Mouse (Mus musculus) stomach, embryonic 16.5 days (tissue): ENCODE data around the gene Psmb5. TPM values are rescaled to one million over a fixed set of nuclear protein-coding genes. Genes with fewer than 3 reads are reported as not detected.

Experiments
- ATAC-seq: fragments of 200-750 bp; cut with Nextera tagmentation; 2 replicates; pipeline ENCODE4 v1.8.0; 2017; ENCODE audit warnings: moderate number of reproducible peaks, moderate TSS enrichment; ENCODE audit not compliant: insufficient read depth, low FRiP score
- H3K27ac ChIP-seq: fragments of 300-500 bp; sonication (generic); 2 replicates; pipeline ENCODE4 v1.5.1; 2014; ENCODE audit warnings: low read length
- H3K27me3 ChIP-seq: fragments of 300-500 bp; sonication (generic); 2 replicates; pipeline ENCODE4 v1.6.1; 2014; ENCODE audit warnings: low read length, control low read depth, mixed read lengths; ENCODE audit not compliant: control insufficient read depth, insufficient read depth
- H3K36me3 ChIP-seq: fragments of 300-500 bp; sonication (generic); 2 replicates; pipeline ENCODE4 v1.6.1; 2014; ENCODE audit warnings: low read length; ENCODE audit not compliant: control insufficient read depth, insufficient read depth
- H3K4me1 ChIP-seq: fragments of 300-500 bp; sonication (generic); 2 replicates; pipeline ENCODE4 v1.6.1; 2014; ENCODE audit warnings: low read length, control low read depth, mixed read lengths; ENCODE audit not compliant: control insufficient read depth, insufficient read depth
- H3K4me2 ChIP-seq: fragments of 300-500 bp; sonication (generic); 2 replicates; pipeline ENCODE4 v1.6.1; 2014; ENCODE audit warnings: low read depth, low read length, mixed read lengths
- H3K4me3 ChIP-seq: fragments of 300-500 bp; sonication (generic); replicated peaks from 2 replicates; pipeline ENCODE4 v1.5.1; 2014; ENCODE audit warnings: mild to moderate bottlenecking, low read length
- H3K9ac ChIP-seq: fragments of 300-500 bp; sonication (generic); 2 replicates; pipeline ENCODE4 v1.6.1; 2014; ENCODE audit warnings: low read length
- H3K9me3 ChIP-seq: fragments of 300-500 bp; sonication (generic); replicated peaks from 2 replicates; pipeline ENCODE4 v1.6.1; 2016; ENCODE audit warnings: low read length, control low read depth; ENCODE audit not compliant: control insufficient read depth
- WGBS: fragments of 180-500 bp; shearing (Covaris S2); extraction: QIAGEN DNeasy Blood & Tissue Kit; methylation state at CpG from one replicate; pipeline ENCODE4 v1.1.7; 2014; 5-methylcytosine and 5-hydroxymethylcytosine counted together
- polyA plus RNA-seq: library from polyadenylated mRNA; unstranded; fragments of >200 nt; fragmentation: Nextera tagmentation; extraction: Ambion mirVana; gene quantifications from 2 replicates; pipeline ENCODE4 v1.2.1, GENCODE M21; 2015

Gene Psmb5
- polyA plus RNA-seq, 1 experiment from 2014 or later, result 346 TPM

DNA sequence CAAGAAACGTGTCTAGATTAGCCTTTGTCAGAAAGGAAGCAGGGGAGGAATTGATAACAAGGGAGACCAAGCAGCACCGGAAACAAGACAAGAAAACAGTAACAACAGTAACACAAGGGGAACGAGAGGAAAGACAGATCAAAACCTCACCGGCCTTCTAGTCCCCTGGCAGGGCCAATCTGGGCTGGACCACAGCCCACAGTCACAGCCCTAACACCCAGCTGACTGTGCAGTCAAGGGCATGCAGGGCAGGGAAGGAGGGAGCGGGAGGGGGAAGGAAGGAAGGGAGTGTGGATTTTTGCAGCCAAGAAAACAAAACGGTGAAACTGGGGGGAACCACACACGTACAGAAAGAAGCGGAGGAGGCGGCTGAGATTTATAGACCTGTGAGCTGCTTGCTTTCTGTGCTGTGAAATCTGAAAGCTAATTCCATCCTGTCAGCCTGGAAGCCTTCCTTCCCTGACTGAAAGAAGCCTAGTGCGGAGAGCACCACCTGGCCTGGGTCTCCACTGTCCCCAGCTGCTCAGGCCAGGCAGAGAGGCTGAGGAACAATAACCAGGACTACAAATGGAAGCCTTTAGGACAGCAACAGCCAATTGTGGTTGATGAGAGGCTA is 25.4 kb downstream of the Psmb5 start:
- Histone ChIP-seq H3K27me3 (no peaks in the 10 kb centered on the region), H3K9ac (no peak overlapping the region), H3K27ac (0 out of 2 replicates have a peak overlapping the region, but pooled peaks have one; percentile 29), H3K4me3 (no peak overlapping the region), H3K36me3 (no peaks in the 10 kb centered on the region; the same call in 1 of the 2 replicates), H3K4me2 (no peak overlapping the region), H3K4me1 (no peaks in the 10 kb centered on the region), H3K9me3 (0 out of 2 replicates have a peak, but pooled peaks cover 4% of the 10 kb centered on the region)
- 53% methylated on average over 10 of the region's 10 CpGs for WGBS
- no peak; the same call in 1 of the 2 replicates for ATAC-seq

DNA sequence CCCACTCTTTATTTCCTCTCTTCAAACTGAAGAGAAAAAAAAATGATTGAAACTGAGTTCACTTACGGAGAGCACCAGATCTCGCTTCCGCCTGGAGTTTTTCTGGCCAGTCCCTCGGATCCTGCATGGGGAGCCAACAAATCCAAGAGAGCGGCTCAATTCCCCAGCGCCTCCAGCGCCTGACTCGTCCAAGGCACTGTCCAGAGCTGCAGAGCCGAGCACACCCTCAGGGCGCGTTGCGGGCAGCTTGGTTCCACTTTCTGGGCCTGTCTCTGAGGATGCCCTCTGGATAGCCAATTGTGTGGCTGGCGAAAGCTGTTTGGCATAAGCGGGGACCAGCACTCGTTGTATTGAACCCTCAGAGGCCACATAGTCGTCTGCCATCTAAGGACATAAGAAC is 26.8 kb downstream of the Psmb5 start:
- no peak overlapping the region for H3K9ac ChIP-seq
- H3K36me3 ChIP-seq, result no peaks in the 10 kb centered on the region; the same call in 1 of the 2 replicates
- no peak overlapping the region for H3K27ac ChIP-seq
- no peak overlapping the region for H3K4me3 ChIP-seq
- 0 out of 2 replicates have a peak, but pooled peaks cover 4% of the 10 kb centered on the region for H3K9me3 ChIP-seq
- H3K4me2 ChIP-seq, result no peak overlapping the region
- WGBS, result 92% methylated on average over 16 of the region's 16 CpGs
- no peak for ATAC-seq
- H3K27me3 ChIP-seq, result no peaks in the 10 kb centered on the region
- no peaks in the 10 kb centered on the region for H3K4me1 ChIP-seq

DNA sequence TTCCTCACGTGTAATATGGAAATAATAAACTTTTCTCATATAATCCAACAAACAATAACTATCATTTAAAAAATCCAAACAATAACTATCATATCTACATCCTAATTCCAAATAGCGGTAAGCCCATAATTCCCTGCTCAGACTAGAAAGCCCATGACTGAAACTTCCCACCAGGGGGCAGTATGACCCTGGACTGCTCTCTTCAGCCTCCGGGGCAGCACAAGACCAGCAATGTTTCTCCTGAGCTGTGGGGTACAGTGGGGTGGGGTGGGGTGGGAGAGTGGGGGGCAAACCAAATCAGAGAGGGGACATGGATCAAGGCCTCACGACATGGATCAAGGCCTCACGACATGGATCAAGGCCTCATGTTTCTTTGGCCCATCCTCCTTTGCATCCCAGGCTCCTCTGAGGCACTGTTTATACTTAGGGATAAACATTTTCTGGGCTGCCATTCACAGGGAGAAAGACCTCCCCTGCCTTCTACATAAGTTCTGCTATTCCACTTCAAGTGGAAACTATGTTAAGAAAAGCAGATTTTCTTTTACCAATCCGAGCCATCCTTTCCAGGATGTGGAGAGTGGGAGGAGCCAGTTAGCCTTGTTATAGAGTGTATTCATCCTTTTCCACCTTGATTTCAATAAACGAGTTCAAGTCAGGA is 34.0 kb downstream of the Psmb5 start:
- H3K4me2 ChIP-seq, result peak overlapping the region; percentile 22
- no peaks in the 10 kb centered on the region for H3K36me3 ChIP-seq
- ATAC-seq, result peak; percentile 77
- H3K27ac ChIP-seq, result peak overlapping the region; percentile 69; the same call in 1 of the 2 replicates
- H3K4me1 ChIP-seq, result no peaks in the 10 kb centered on the region
- H3K27me3 ChIP-seq, result no peaks in the 10 kb centered on the region
- H3K9me3 ChIP-seq, result no peaks in the 10 kb centered on the region
- peak overlapping the region; percentile 31; the same call in 1 of the 2 replicates for H3K9ac ChIP-seq
- 32% methylated on average over 7 of the region's 7 CpGs for WGBS
- H3K4me3 ChIP-seq, result no peak overlapping the region

DNA sequence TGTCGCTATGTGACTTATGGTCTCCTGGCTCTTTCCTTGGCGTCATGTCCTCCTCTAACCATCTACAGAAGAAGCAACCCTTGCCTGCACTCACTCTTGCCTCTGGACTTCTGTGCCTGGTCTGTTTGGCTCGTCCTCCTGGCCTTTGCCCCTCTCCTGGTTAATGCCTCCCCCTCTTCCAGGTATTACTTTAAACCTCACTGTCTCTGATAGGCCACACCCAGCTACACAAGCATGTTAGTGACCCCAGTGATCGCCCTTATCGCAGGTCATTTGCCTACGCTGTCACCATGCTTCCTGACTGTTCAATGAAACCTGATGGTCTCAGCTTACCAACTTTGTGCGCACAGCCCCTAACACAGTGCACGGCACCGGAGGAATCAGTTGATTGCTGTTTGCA is 35.3 kb downstream of the Psmb5 start:
- H3K36me3 ChIP-seq, result no peaks in the 10 kb centered on the region
- no peak overlapping the region for H3K27ac ChIP-seq
- WGBS, result 79% methylated on average over 9 of the region's 9 CpGs
- H3K4me2 ChIP-seq, result no peak overlapping the region
- H3K4me1 ChIP-seq, result peaks cover 4% of the 10 kb centered on the region; the same call in 1 of the 2 replicates
- H3K9me3 ChIP-seq, result no peaks in the 10 kb centered on the region
- H3K9ac ChIP-seq, result no peak overlapping the region
- H3K4me3 ChIP-seq, result no peak overlapping the region
- no peak for ATAC-seq
- H3K27me3 ChIP-seq, result no peaks in the 10 kb centered on the region

DNA sequence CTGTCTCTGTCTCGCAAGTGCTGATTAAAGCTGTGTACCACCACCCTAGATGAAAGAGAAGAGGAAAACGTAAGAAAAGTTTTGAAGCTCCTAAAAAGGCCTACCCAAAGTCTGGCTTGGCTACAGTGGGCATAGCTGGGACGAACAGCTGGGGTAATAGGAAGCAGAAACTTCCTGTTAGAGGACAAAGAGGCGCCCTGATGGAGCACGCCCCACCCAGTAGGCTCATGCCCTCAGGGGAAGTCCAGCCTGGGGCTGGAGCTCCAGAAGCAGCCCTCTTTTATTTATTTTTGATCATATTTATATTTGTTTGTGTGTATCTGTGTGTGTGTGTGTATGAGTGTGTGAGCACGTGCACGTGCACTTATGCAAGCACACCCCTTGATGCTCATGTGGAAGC is 38.2 kb downstream of the Psmb5 start:
- Histone ChIP-seq H3K4me3 (no peak overlapping the region), H3K27me3 (no peaks in the 10 kb centered on the region), H3K27ac (no peak overlapping the region), H3K9ac (no peak overlapping the region), H3K4me1 (peaks cover 11% of the 10 kb centered on the region), H3K9me3 (no peaks in the 10 kb centered on the region), H3K4me2 (no peak overlapping the region), H3K36me3 (no peaks in the 10 kb centered on the region)
- WGBS, result 71% methylated on average over 7 of the region's 7 CpGs
- ATAC-seq, result no peak

DNA sequence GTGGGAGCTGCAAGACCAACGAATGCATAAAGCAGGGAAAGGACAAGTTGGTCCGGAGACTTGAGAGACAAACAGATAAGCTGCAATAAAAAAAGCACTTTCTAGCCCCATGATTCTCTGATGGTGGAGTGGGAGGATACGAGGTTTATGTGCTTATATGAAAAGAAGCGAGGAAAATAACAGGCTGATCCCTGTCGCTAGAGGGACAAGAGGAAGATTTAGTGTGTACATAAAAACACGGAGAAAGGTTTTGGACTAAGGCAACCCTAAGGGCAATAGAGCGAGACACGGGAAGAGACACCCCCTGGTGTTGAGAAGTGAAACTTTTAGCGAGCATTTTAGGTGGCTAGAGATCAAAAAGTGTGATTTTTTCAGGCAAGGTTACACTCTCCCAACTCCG is 39.8 kb downstream of the Psmb5 start:
- H3K27ac ChIP-seq, result peak overlapping the region; percentile 86
- H3K9ac ChIP-seq, result peak overlapping the region; percentile 90
- WGBS, result under 1% methylated on average over 10 of the region's 10 CpGs
- H3K4me2 ChIP-seq, result peak overlapping the region; percentile 57
- ATAC-seq, result no peak
- peak overlapping the region; percentile 88 for H3K4me3 ChIP-seq
- no peaks in the 10 kb centered on the region for H3K9me3 ChIP-seq
- peaks cover 27% of the 10 kb centered on the region for H3K4me1 ChIP-seq
- no peaks in the 10 kb centered on the region for H3K36me3 ChIP-seq
- no peaks in the 10 kb centered on the region for H3K27me3 ChIP-seq

DNA sequence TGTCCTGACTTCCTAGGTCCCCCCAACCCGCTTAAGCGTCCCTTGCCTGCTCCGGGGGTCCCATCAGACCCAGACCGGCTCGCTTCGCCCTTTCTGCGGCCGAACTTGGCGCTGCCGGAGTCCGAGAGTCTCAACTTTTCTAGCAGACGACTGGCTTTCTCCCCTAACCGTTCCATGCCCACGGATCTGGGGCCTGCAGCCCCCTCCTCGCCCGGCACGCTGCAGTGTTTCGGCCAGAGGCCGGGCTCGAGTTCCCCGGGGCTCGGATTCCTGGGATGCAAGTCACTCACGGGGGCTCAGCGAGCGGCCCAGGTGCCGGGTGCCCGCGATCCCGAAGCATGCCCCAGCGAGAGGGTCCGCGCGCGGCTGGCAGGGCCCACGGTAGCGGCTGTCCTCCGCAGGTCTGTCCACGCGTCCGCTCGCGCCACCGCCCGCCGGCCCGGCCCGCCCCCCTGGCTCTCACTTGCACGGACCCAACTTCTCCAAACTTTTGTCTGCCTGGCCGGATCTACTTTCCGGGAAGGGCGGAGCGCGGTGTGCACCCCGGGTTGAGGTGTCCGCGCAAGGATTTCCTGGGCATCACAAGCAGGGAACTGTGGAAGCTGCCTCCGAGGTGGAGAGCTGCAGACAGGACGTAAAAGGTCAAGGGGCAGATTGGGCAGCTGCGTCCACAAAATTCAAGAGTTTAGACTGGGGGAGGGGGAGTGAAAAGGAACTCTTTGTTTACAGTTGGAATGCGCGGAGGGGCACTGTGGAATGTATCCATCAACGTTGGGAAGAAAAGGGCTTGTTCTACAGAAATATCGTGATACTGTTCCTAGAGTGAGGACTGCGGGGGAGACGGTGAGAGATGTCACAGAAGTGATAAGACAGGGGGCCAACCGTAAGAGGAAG is 40.5 kb downstream of the Psmb5 start, which contains the start of gene Ajuba:
Gene Ajuba (minus strand): TSS at position 470 of the 894 bp plus-strand sequence.
- peak; percentile 76 for ATAC-seq
- Histone ChIP-seq H3K9ac (peak within 1 kb of the TSS; percentile 90), H3K27me3 (no peaks in the 10 kb centered on the region), H3K4me2 (peak within 1 kb of the TSS; percentile 57), H3K36me3 (no peaks in the 10 kb centered on the region), H3K4me1 (peaks cover 34% of the 10 kb centered on the region), H3K27ac (peak within 1 kb of the TSS; percentile 86), H3K9me3 (no peaks in the 10 kb centered on the region), H3K4me3 (peak within 1 kb of the TSS; percentile 88)
- under 1% methylated on average over 66 of the region's 66 CpGs for WGBS

DNA sequence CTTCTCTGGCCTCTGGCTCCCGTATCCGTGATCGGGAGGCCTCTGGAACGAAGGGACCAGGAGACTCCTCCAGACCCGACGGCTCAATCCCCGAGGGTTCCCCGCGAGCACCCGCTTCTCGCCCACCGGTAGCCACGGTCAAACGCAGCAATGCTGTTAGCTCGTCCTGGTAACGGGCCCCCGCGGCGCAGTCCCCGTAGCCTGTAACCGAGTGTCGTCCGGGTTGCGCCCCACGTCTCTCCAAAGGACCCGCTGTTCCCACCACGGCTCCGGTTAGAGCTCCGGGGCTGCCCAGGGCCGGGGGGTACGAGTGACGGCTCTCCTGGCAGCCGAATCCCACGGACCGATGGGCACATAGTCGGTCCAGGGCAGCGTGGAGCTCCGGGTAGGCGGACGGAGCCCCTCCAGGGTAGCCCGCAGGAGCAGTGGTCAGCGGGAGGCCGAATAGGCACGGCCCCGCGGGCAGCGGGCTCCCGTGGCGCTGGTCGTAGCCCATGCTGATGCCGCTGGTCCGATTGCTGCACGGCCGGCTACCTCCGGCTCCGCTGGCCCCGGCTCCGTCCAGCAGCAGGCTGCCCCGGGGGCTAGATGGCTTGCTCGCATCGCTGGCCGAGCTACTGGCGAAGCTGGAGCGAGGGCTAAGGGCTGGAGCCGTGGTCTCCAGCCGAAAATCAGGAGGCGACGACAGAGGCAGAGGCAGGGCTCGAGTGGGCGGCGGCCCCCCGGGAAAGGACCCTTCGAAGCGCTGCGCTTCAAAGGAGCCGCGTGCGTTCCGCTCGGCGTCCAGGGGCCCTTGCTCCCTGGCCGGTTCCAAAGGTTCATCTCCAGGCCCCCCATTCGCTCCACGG is 41.4 kb downstream of the Psmb5 start:
- H3K4me1 ChIP-seq, result peaks cover 37% of the 10 kb centered on the region
- H3K4me3 ChIP-seq, result peak overlapping the region; percentile 88
- H3K27me3 ChIP-seq, result no peaks in the 10 kb centered on the region
- no peaks in the 10 kb centered on the region for H3K36me3 ChIP-seq
- no peaks in the 10 kb centered on the region for H3K9me3 ChIP-seq
- peak overlapping the region; percentile 57 for H3K4me2 ChIP-seq
- peak overlapping the region; percentile 90 for H3K9ac ChIP-seq
- H3K27ac ChIP-seq, result peak overlapping the region; percentile 86
- no peak for ATAC-seq
- WGBS, result under 1% methylated on average over 84 of the region's 84 CpGs
